Mouse (Mus musculus) heart, adult 2 months (tissue): ENCODE data around the gene Cdrt4. TPM values are rescaled to one million over a fixed set of nuclear protein-coding genes. Genes with fewer than 3 reads are reported as not detected.

Source experiments
- DNase-seq, 2 experiments: peaks; one replicate each; pipeline ENCODE4 v3.0.0; 2021
- H3K27ac ChIP-seq: fragments of 200-600 bp; 2 replicates; pipeline ENCODE4 v1.8.1; 2022
- H3K27me3 ChIP-seq: fragments of 200-500 bp; 2 replicates; pipeline ENCODE4 v1.6.1; 2012; ENCODE audit warnings: mild to moderate bottlenecking, low read length, inconsistent platforms, mixed read lengths; ENCODE audit not compliant: control insufficient read depth, insufficient read depth
- H3K36me3 ChIP-seq: fragments of 200-500 bp; 2 replicates; pipeline ENCODE4 v1.6.1; 2012; ENCODE audit warnings: low read length, inconsistent platforms; ENCODE audit not compliant: control insufficient read depth, insufficient read depth
- H3K4me1 ChIP-seq: fragments of 200-500 bp; 2 replicates; pipeline ENCODE4 v1.6.1; 2011; ENCODE audit warnings: low read length; ENCODE audit not compliant: control insufficient read depth, insufficient read depth
- H3K4me3 ChIP-seq: fragments of 200-600 bp; 2 replicates; pipeline ENCODE4 v1.8.1; 2022
- H3K79me2 ChIP-seq: fragments of 200-500 bp; replicated peaks from 2 replicates; pipeline ENCODE4 v1.6.1; 2012; ENCODE audit warnings: mild to moderate bottlenecking, inconsistent platforms, low read length, moderate library complexity, mixed read lengths; ENCODE audit not compliant: control insufficient read depth, insufficient read depth
- H3K9ac ChIP-seq: fragments of 200-500 bp; 2 replicates; pipeline ENCODE4 v1.6.1; 2012; ENCODE audit warnings: low read depth, mild to moderate bottlenecking, control low read depth, inconsistent platforms, low read length, mixed read lengths
- CTCF ChIP-seq: fragments of 200-600 bp; IDR thresholded peaks from 2 replicates; pipeline ENCODE4 v1.8.1; 2022; ENCODE audit warnings: antibody characterized with exemption, mild to moderate bottlenecking, moderate library complexity
- EP300 ChIP-seq: fragments of 200-500 bp; IDR thresholded peaks from 2 replicates; pipeline ENCODE4 v1.6.1; 2011; ENCODE audit warnings: low read depth, low read length, control low read depth; ENCODE audit not compliant: insufficient read depth
- POLR2A ChIP-seq: fragments of 200-500 bp; IDR thresholded peaks from 2 replicates; pipeline ENCODE4 v1.6.1; 2011; ENCODE audit warnings: mild to moderate bottlenecking, low read depth, low read length, control low read depth; ENCODE audit not compliant: insufficient read depth
- WGBS: fragments of 180-500 bp; shearing (Covaris S2); methylation state at CpG from one replicate; pipeline ENCODE4 v1.1.7; 2018; 5-methylcytosine and 5-hydroxymethylcytosine counted together
- intact Hi-C: fragments of 180-260 bp; cut with DNase I; formaldehyde crosslinking; loops from one replicate; pipeline ENCODE4 v1.15.1; 2025
- polyA plus RNA-seq: library from polyadenylated mRNA; depleted of rRNA; stranded (reverse); fragments of >200 nt; gene quantifications from 2 replicates; pipeline ENCODE4 v1.2.3, GENCODE M21; 2012
- total RNA-seq, 2 experiments: library from RNA; stranded (reverse); gene quantifications; 2 replicates each; pipeline ENCODE4 v1.2.3; 2021

Gene Cdrt4
- total and polyA plus RNA-seq, 3 experiments = not detected

- DNase-seq = no peak
- Histone ChIP-seq H3K4me3 (no peak overlapping the region), H3K4me1 (no peaks in the 10 kb centered on the region), H3K79me2 (no peaks in the 10 kb centered on the region), H3K27ac (no peak overlapping the region), H3K9ac (no peak overlapping the region), H3K27me3 (no peaks in the 10 kb centered on the region), H3K36me3 (no peaks in the 10 kb centered on the region)
- WGBS = 62% methylated on average over 6 of the region's 6 CpGs
- no peak for TF ChIP-seq CTCF
- no peak for TF ChIP-seq POLR2A
- no peak for TF ChIP-seq EP300
- intact Hi-C loops = no loop called here
Observed at GRCm38 (mm10) chr11:63004617-63005016, 53.6 kb downstream of the Cdrt4 start.

GRCm38 (mm10) chr11:63007376-63007775 is 56.4 kb downstream of the Cdrt4 start:
- TF ChIP-seq EP300 (no peak), POLR2A (no peak), CTCF (no peak)
- no peaks in the 10 kb centered on the region for H3K36me3 ChIP-seq
- no peaks in the 10 kb centered on the region for H3K27me3 ChIP-seq
- H3K4me3 ChIP-seq = no peak overlapping the region
- intact Hi-C loops = no loop called here
- H3K27ac ChIP-seq = no peak overlapping the region
- WGBS = 90% methylated on average over 5 of the region's 5 CpGs
- H3K9ac ChIP-seq = no peak overlapping the region
- no peak for DNase-seq
- H3K79me2 ChIP-seq = no peaks in the 10 kb centered on the region
- H3K4me1 ChIP-seq = no peaks in the 10 kb centered on the region

- 76% methylated on average over 3 of the region's 3 CpGs for WGBS
- DNase-seq = no peak
- Histone ChIP-seq H3K4me1 (no peaks in the 10 kb centered on the region), H3K79me2 (no peaks in the 10 kb centered on the region), H3K27me3 (no peaks in the 10 kb centered on the region), H3K36me3 (no peaks in the 10 kb centered on the region), H3K27ac (no peak overlapping the region), H3K9ac (no peak overlapping the region), H3K4me3 (no peak overlapping the region)
- TF ChIP-seq EP300 = no peak
- no peak for TF ChIP-seq CTCF
- TF ChIP-seq POLR2A = no peak
- intact Hi-C loops = no loop called here
Observed at GRCm38 (mm10) chr11:63008004-63008403, 57.0 kb downstream of the Cdrt4 start.

- DNase-seq = peak in 1 of 2 experiments; percentile 11
- Histone ChIP-seq H3K79me2 (no peaks in the 10 kb centered on the region), H3K27me3 (no peaks in the 10 kb centered on the region), H3K27ac (no peak overlapping the region), H3K36me3 (no peaks in the 10 kb centered on the region), H3K4me1 (no peaks in the 10 kb centered on the region), H3K9ac (no peak overlapping the region), H3K4me3 (no peak overlapping the region)
- TF ChIP-seq EP300 (no peak), CTCF (no peak), POLR2A (no peak)
- WGBS = 45% methylated on average over 3 of the region's 3 CpGs
- intact Hi-C loops = loop anchor here (5.0 kb wide), 1 partner anchor 1263 kb away; no protein-coding TSS in a partner anchor
Observed at GRCm38 (mm10) chr11:63009761-63010160, 58.8 kb downstream of the Cdrt4 start.

GRCm38 (mm10) chr11:63017327-63018082 is 66.5 kb downstream of the Cdrt4 start:
- Histone ChIP-seq H3K79me2 (no peaks in the 10 kb centered on the region), H3K9ac (no peak overlapping the region), H3K36me3 (no peaks in the 10 kb centered on the region), H3K4me1 (no peaks in the 10 kb centered on the region; the same call in 1 of the 2 replicates), H3K27ac (no peak overlapping the region), H3K4me3 (no peak overlapping the region), H3K27me3 (no peaks in the 10 kb centered on the region)
- 84% methylated on average over 6 of the region's 6 CpGs for WGBS
- intact Hi-C loops = no loop called here
- DNase-seq = no peak
- TF ChIP-seq EP300 (no peak), POLR2A (no peak), CTCF (no peak)

GRCm38 (mm10) chr11:63018083-63018622 is 67.2 kb downstream of the Cdrt4 start:
- Histone ChIP-seq H3K27me3 (no peaks in the 10 kb centered on the region), H3K4me1 (no peaks in the 10 kb centered on the region; the same call in 1 of the 2 replicates), H3K9ac (no peak overlapping the region), H3K4me3 (no peak overlapping the region), H3K27ac (no peak overlapping the region), H3K79me2 (no peaks in the 10 kb centered on the region), H3K36me3 (no peaks in the 10 kb centered on the region)
- DNase-seq = peak in 1 of 2 experiments; percentile 24
- intact Hi-C loops = no loop called here
- TF ChIP-seq CTCF (no peak), POLR2A (no peak), EP300 (no peak)
- WGBS = 79% methylated on average over 6 of the region's 6 CpGs
